Mouse (Mus musculus) heart, embryonic 16.5 days (tissue): ENCODE results near the gene Tgm1. TPM values are rescaled to one million over a fixed set of nuclear protein-coding genes. Genes with fewer than 3 reads are reported as not detected.
"Not testable (repeated sequence)": the region's sequence is repeated elsewhere in the genome, so short reads cannot be mapped to it uniquely, and the experiment has no call there.

Experiments
- ATAC-seq: fragments of 200-750 bp; cut with Nextera tagmentation; replicated peaks from 2 replicates; pipeline ENCODE4 v1.8.0; 2017; ENCODE audit warnings: moderate number of reproducible peaks; ENCODE audit not compliant: insufficient read depth, low FRiP score; ENCODE audit errors: extremely low read depth
- H3K27ac ChIP-seq: fragments of 300-500 bp; sonication (generic); 2 replicates; pipeline ENCODE4 v1.5.1; 2014; ENCODE audit warnings: mild to moderate bottlenecking, low read length, control low read depth, moderate library complexity
- H3K27me3 ChIP-seq: fragments of 300-500 bp; sonication (generic); 2 replicates; pipeline ENCODE4 v1.6.1; 2014; ENCODE audit warnings: low read length, mixed read lengths; ENCODE audit not compliant: control insufficient read depth, insufficient read depth
- H3K36me3 ChIP-seq: fragments of 300-500 bp; sonication (generic); 2 replicates; pipeline ENCODE4 v1.6.1; 2014; ENCODE audit not compliant: control insufficient read depth, insufficient read depth
- H3K4me1 ChIP-seq: fragments of 300-500 bp; sonication (generic); 2 replicates; pipeline ENCODE4 v1.6.1; 2014; ENCODE audit warnings: low read length, mixed read lengths; ENCODE audit not compliant: control insufficient read depth, insufficient read depth
- H3K4me2 ChIP-seq: fragments of 300-500 bp; sonication (generic); 2 replicates; pipeline ENCODE4 v1.6.1; 2014; ENCODE audit warnings: low read depth, mild to moderate bottlenecking, control low read depth, low read length
- H3K4me3 ChIP-seq: fragments of 300-500 bp; sonication (generic); 2 replicates; pipeline ENCODE4 v1.5.1; 2014; ENCODE audit warnings: mild to moderate bottlenecking, control low read depth, low read length
- H3K9ac ChIP-seq: fragments of 300-500 bp; sonication (generic); 2 replicates; pipeline ENCODE4 v1.6.1; 2014; ENCODE audit warnings: low read length, control low read depth
- H3K9me3 ChIP-seq: fragments of 300-500 bp; sonication (generic); replicated peaks from 2 replicates; pipeline ENCODE4 v1.6.1; 2016; ENCODE audit warnings: low read length; ENCODE audit not compliant: control insufficient read depth
- WGBS: fragments of 180-500 bp; shearing (Covaris S2); extraction: QIAGEN DNeasy Blood & Tissue Kit; methylation state at CpG from one replicate; pipeline ENCODE4 v1.1.7; 2014; 5-methylcytosine and 5-hydroxymethylcytosine counted together
- polyA plus RNA-seq: library from polyadenylated mRNA; unstranded; fragments of >200 nt; fragmentation: Nextera tagmentation; extraction: Ambion mirVana; gene quantifications from 2 replicates; pipeline ENCODE4 v1.2.1, GENCODE M21; 2015

The Tgm1 gene
- 0.45 and 0.57 TPM in 2 replicates for polyA plus RNA-seq

DNA sequence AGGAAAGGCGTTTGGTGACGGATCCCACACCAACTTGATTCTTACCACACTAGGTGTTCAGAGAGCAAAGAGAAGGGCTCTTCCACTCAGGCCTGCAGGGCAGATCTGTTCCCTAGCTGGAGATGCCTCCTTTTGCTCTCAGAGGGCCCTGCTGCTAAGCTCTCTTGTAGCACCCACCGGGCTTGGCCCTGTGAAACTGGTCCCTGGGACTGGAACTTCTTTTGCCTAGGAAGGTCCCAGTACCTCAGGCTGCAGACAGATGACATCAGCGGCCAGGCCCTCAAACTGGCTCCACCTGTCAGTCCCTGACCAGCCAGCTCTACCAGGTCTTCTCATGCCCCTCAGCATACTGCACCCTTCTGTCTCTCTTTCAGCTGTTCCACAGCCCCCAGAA is at the start of gene Tgm1:
TSS of gene Tgm1 (minus strand) at position 198 of the 394 bp plus-strand sequence.
- 20% methylated on average over 4 of the region's 4 CpGs for WGBS

DNA sequence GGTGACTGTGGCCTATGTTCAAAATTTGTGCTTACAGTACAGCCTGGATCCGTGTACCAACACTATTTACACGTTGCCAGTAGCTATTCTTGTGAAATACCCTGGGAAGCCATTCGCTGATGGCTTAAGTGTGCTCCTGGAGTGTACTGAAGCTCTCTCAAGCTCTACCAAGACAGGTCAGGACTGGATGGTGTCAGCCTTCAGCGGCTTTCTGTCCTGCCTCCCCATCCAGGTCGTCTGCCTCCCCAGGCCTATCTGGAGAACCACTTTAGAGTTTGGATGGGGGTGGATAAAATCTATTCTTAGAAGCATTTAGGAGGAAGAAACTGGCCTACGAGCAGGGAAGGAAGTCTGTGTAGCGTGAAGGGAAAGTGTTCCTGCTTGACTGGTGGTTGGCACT is 49.4 kb upstream of the Tgm1 start:
- no peaks in the 10 kb centered on the region for H3K9me3 ChIP-seq
- no peaks in the 10 kb centered on the region for H3K36me3 ChIP-seq
- WGBS, result 25% methylated on average over 7 of the region's 7 CpGs
- ATAC-seq, result no peak
- H3K4me3 ChIP-seq, result no peak overlapping the region
- peaks cover 16% of the 10 kb centered on the region for H3K4me1 ChIP-seq
- no peak overlapping the region for H3K9ac ChIP-seq
- no peak overlapping the region; the same call in 1 of the 2 replicates for H3K4me2 ChIP-seq
- 0 out of 2 replicates have a peak overlapping the region, but pooled peaks have one; percentile 43 for H3K27ac ChIP-seq
- H3K27me3 ChIP-seq, result peaks cover 19% of the 10 kb centered on the region

More for the DNA sequence above, at the start of gene Tgm1:
- peaks cover 13% of the 10 kb centered on the region for H3K27me3 ChIP-seq
- H3K9me3 ChIP-seq, result no peaks in the 10 kb centered on the region
- no peak within 1 kb of the TSS for H3K27ac ChIP-seq
- no peak for ATAC-seq
- peak within 1 kb of the TSS; percentile 56 for H3K4me2 ChIP-seq
- no peaks in the 10 kb centered on the region for H3K36me3 ChIP-seq
- H3K9ac ChIP-seq, result peak within 1 kb of the TSS; percentile 17; the same call in 1 of the 2 replicates
- peak within 1 kb of the TSS; percentile 28 for H3K4me3 ChIP-seq
- H3K4me1 ChIP-seq, result 0 out of 2 replicates have a peak, but pooled peaks cover 6% of the 10 kb centered on the region

DNA sequence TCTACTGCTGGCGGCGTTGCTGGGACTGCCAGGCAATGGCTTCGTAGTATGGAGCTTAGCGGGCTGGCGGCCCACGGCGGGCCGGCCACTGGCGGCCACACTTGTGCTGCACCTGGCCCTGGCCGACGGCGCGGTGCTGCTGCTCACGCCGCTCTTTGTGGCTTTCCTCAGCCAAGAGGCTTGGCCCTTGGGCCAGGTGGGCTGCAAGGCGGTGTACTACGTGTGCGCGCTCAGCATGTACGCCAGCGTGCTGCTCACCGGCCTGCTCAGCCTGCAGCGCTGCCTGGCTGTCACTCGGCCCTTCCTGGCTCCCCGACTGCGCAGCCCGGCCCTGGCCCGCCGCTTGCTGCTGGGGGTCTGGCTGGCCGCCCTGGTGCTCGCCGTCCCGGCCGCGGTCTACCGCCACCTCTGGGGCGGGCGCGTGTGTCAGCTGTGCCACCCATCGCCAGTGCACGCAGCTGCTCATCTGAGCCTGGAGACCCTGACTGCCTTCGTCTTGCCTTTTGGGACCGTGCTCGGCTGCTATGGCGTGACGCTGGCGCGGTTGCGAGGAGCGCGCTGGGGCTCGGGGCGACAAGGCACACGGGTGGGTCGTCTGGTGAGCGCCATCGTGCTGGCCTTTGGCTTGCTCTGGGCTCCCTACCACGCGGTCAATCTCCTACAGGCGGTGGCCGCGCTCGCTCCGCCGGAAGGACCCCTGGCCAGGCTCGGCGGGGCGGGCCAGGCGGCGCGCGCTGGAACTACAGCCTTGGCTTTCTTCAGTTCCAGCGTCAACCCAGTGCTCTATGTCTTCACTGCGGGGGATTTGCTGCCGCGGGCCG is 48.5 kb upstream of the Tgm1 start:
- Histone ChIP-seq H3K27me3 (peaks cover 18% of the 10 kb centered on the region), H3K36me3 (no peaks in the 10 kb centered on the region), H3K27ac (peak overlapping the region; percentile 13; the same call in 1 of the 2 replicates), H3K4me1 (peaks cover 16% of the 10 kb centered on the region), H3K9me3 (no peaks in the 10 kb centered on the region), H3K4me3 (peak overlapping the region; percentile 68), H3K4me2 (peak overlapping the region; percentile 96), H3K9ac (peak overlapping the region; percentile 81)
- peak; percentile 45 for ATAC-seq
- WGBS, result under 1% methylated on average over 77 of the region's 77 CpGs

DNA sequence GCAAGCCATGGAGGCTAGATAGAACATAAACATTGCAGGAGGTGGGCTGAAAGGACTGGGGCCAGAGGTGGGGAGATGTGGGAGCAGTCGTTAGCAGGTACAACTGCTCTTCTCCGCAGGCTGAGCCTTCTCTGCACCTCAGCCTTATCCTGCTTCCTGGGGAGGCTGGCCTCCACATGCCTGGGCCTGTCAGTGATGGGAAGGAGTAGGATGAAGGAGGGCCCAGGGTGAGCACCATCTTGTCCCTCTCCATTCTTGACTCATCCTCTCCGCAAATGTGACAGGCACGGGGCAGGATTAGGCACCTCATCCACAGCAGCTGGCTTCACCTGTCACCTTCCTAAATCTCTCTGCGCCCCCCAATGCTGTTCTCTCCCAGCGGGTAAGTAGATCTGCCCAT is 47.4 kb upstream of the Tgm1 start, which contains the start of gene Ltb4r2:
TSS of gene Ltb4r2 (plus strand) at position 266 of the 400 bp plus-strand sequence.
- H3K27me3 ChIP-seq, result peaks cover 13% of the 10 kb centered on the region
- ATAC-seq, result no peak
- no peak within 1 kb of the TSS for H3K27ac ChIP-seq
- H3K4me2 ChIP-seq, result peak within 1 kb of the TSS; percentile 96
- peak within 1 kb of the TSS; percentile 68 for H3K4me3 ChIP-seq
- peak within 1 kb of the TSS; percentile 81 for H3K9ac ChIP-seq
- H3K36me3 ChIP-seq, result no peaks in the 10 kb centered on the region
- 72% methylated on average over 6 of the region's 6 CpGs for WGBS
- H3K9me3 ChIP-seq, result no peaks in the 10 kb centered on the region
- H3K4me1 ChIP-seq, result peaks cover 16% of the 10 kb centered on the region

DNA sequence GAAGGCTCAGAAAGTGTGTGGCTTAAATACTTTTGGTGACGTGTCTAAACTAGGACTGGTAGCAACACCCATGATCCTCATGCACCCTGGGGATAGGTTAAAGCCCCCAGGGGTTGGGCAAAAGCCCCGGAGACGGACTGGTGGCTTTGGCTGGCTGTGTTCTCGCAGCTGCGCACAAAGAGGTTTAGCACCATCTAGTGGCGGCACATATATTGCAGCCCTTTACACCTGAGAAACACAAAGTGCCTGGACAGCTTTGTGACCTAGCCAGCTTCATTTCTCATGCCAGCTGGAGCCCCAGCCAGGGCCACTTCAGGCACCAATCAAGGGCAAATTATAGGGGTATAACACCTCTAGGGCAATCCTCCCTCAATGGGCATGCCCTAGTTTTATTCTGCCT is 46.4 kb upstream of the Tgm1 start:
- H3K9me3 ChIP-seq, H3K36me3 ChIP-seq, ATAC-seq, H3K27me3 ChIP-seq, H3K27ac ChIP-seq: not testable (repeated sequence)
- Histone ChIP-seq H3K4me2 (peak overlapping the region; percentile 63), H3K9ac (peak overlapping the region; percentile 28), H3K4me1 (peaks cover 16% of the 10 kb centered on the region), H3K4me3 (peak overlapping the region; percentile 26)
- WGBS, result 0% methylated on average over 6 of the region's 6 CpGs

DNA sequence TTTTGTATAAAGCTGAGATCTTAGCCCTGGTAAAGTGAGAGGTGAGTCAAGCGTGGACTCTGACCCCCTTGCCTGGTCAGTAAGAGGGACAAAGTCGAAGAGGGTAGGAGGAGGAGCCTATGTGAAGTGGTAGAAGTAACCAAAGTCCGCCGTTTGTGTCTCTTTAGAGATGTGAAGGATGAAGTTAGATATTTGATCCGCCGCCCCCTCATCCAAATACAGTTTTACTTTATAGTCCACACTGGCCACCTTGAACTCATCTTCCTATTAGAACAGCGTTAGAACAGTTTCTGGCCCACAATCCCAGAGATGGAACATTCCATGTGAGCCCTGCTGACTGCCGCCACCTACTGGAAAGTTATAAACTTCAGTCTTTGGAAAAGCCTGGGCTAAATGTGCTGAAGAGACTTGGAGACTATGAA is 44.6 kb upstream of the Tgm1 start, which contains the start of gene Cideb:
TSS of gene Cideb (minus strand) at position 96 of the 422 bp plus-strand sequence.
- ATAC-seq, result no peak
- H3K27ac ChIP-seq, result no peak within 1 kb of the TSS
- H3K36me3 ChIP-seq, result peaks cover 22% of the 10 kb centered on the region
- no peak within 1 kb of the TSS for H3K4me3 ChIP-seq
- H3K4me1 ChIP-seq, result peaks cover 12% of the 10 kb centered on the region
- WGBS, result 14% methylated on average over 8 of the region's 8 CpGs
- peak within 1 kb of the TSS; percentile 51 for H3K4me2 ChIP-seq
- peaks cover 7% of the 10 kb centered on the region for H3K27me3 ChIP-seq
- H3K9me3 ChIP-seq, result no peaks in the 10 kb centered on the region
- H3K9ac ChIP-seq, result no peak within 1 kb of the TSS

DNA sequence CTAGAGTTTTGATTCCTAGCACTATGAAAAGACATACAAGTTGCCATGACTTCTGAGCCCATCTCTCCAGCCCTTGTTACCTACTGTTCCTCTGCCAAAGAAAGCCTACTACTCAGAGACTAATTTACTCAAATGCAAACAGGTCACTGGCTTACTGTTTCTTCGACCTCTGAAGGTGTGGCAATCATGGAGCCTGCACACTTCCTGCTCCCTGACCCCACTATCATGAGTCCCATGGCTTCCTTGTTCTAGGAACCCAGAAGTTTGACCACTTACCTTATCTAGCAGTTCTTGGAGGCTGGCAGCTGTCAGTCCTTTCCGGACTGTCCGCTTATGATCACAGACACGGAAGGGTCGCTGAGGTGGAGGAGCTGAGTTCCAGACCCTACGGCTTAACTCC is 43.8 kb upstream of the Tgm1 start:
- WGBS, result 29% methylated on average over 6 of the region's 6 CpGs
- H3K9me3 ChIP-seq, result no peaks in the 10 kb centered on the region
- H3K4me2 ChIP-seq, result 0 out of 2 replicates have a peak overlapping the region, but pooled peaks have one; percentile 21
- no peak for ATAC-seq
- peaks cover 30% of the 10 kb centered on the region for H3K36me3 ChIP-seq
- H3K4me3 ChIP-seq, result no peak overlapping the region
- H3K27ac ChIP-seq, result no peak overlapping the region
- H3K9ac ChIP-seq, result no peak overlapping the region
- peaks cover 7% of the 10 kb centered on the region for H3K27me3 ChIP-seq
- peaks cover 6% of the 10 kb centered on the region; the same call in 1 of the 2 replicates for H3K4me1 ChIP-seq

DNA sequence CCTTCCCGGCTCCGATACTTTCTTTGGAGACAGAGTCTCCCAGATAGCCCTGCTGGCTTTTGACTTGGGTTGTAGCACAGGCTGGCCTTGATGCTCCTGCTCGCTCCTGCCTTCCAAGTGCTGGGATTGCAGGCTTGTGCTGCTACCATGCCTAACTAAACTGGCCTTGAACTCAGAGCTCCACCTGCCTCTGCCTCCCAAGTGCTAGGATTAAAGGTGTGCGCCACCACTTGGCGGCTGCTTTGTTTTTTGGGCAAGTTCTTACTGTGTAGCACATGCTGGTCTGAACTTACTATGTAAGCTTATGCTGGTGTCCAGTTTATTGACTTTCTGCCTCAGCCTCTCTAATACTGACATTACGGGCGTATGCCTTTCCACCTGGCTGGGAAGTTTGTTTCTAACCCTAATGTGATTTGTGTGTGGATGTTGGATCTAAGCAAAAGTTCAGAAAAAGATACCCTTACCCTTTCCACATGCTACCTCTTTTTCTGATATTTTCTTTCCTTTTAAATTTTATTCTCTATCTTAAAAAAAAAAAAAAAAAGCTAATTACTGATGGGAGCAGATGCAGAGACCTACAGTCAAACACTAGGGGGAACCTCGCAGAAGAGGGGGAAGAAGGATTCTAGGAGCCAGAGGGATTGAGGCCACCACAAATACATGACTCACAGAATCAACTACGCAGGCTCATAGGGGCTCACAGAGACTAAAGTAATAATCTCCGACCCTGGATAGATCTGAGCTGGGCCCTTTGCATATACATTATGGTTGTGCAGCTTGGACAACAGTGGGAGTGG is 33.5 kb upstream of the Tgm1 start:
- Histone ChIP-seq H3K36me3 (peaks cover 23% of the 10 kb centered on the region), H3K9ac (no peak overlapping the region)
- 83% methylated on average over 10 of the region's 10 CpGs for WGBS

More for the DNA sequence above, 33.5 kb upstream of the Tgm1 start:
- Histone ChIP-seq H3K4me1 (peaks cover 22% of the 10 kb centered on the region), H3K9me3 (no peaks in the 10 kb centered on the region), H3K27me3 (no peaks in the 10 kb centered on the region), H3K27ac (no peak overlapping the region), H3K4me2 (peak overlapping the region; percentile 94; the same call in 1 of the 2 replicates), H3K4me3 (no peak overlapping the region)
- ATAC-seq, result no peak
